Mouse (Mus musculus) A20 (cell line): ENCODE results near the gene Cfap45.
A peak's percentile ranks its signal among the peaks of the same experiment; 100 is the strongest.

ENCODE experiments used
- DNase-seq: peaks from one replicate; pipeline ENCODE4 v3.0.0-alpha.2; 2011; ENCODE audit warnings: low read depth, low spot score

Cfap45 gene

DNA sequence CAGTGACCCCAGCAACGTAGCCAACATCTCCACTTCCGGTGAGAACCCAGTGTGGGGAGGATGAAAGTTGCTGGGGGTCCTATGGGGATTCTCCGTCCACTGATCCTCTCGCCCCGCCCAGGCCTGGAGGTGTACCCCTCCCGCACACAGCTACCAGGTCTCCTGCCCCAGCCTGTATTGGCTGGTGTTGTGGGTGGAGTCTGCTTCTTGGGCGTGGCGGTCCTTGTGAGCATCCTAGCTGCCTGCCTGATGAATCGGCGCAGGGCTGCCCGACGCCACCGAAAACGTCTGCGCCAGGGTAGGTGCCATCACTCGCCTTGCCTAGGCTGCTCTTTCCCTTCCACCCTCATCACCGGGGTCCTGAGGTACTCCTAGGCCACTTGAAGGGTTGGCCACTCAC is 24.6 kb upstream of the Cfap45 start:
- DNase-seq = no peak

DNA sequence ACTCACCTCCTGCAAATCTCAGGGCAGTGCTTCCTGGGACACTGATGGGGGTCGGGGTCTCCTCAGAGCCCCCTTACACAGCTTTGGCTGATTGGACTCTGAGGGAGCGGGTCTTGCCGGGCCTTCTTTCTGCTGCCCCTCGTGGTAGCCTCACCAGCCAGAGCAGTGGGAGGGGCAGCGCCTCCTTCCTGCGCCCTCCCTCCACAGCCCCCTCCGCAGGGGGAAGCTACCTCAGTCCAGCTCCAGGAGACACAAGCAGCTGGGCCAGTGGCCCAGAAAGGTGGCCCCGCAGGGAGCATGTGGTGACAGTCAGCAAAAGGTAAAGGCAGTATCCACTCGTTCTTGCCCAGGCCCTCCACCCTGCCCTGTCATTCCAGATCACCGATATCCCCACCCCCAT is 23.2 kb upstream of the Cfap45 start:
- DNase-seq = no peak

DNA sequence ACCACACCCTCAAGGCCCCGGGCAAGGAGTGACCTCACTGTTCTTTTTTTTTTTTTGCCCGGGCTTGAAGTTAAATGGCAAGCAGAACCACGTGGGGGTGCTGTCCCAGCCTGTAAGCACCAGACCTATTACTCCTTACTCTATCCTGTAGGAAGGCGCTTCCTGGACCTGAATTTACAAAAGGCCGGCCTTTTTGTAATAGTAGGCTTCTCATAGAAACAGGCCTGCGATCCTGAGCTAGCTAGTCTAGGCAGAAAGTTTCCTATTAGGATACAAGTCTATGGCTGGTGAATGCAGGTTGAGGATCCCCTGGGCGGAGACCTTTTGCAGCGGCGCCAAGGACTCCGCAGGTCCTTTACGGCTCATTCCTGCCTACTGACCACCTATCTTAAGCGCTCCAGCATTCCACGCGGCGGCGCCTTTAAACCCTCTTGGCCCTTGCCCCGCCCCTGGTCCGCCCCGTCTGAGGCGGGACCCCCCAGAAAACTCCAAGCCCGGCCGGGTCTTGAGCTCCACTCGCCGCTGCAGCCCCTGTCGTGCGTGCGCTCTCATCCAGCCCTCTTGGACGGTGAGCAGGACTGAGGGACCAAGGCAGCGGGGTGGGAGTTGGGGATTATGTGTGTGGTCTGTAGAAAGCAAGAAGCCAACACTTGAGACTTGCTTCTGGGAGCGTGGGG is 20.7 kb upstream of the Cfap45 start, which contains the start of gene Tagln2:
TSS of gene Tagln2 (plus strand) at position 283 of the 677 bp plus-strand sequence.
- DNase-seq = peak; percentile 88

DNA sequence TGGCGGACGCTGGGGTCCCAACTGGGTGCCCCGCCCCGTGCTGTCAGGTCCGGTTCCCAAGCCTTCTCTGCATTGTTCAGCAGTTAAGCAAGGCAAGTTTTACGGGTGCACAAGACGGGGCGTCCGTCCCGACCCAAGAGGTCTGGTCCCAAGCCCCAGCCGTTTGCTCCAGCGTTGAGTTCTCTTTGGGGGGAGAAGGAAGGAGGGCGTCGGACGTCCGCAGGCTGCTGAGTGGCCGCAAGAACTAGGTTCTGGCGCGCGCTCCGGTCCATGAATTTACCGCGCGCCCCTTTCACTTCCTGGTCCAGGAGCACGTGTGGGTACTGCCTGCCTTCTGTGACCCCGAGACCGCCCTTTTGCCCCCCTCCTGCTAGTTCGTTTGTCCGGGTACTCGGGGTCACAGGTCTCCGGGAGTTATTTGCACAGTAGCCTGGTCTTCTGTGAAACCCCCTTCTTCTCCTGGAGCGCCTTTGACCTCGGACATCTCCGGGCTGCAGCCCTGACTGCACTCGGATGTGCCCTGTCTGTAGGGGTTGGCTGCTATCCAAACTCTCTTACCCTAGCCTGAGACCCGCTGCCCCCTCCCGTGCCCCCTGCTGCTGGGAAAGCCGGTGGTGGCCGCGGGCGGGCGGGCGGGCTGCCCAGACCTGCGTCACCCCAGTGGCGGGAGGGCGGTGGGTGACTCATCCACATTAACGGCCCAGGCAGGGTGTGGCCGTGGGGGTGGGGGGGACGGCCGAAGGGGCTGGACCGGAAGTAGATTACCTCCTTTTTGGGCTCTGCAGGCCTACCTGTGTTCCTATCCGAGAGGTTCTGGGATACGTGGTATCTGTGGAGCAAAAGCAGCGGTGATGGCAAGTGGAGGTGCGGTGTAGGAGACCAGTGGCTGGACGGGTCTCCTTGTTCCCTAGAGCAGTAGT is 19.9 kb upstream of the Cfap45 start:
- peak; percentile 84 for DNase-seq

DNA sequence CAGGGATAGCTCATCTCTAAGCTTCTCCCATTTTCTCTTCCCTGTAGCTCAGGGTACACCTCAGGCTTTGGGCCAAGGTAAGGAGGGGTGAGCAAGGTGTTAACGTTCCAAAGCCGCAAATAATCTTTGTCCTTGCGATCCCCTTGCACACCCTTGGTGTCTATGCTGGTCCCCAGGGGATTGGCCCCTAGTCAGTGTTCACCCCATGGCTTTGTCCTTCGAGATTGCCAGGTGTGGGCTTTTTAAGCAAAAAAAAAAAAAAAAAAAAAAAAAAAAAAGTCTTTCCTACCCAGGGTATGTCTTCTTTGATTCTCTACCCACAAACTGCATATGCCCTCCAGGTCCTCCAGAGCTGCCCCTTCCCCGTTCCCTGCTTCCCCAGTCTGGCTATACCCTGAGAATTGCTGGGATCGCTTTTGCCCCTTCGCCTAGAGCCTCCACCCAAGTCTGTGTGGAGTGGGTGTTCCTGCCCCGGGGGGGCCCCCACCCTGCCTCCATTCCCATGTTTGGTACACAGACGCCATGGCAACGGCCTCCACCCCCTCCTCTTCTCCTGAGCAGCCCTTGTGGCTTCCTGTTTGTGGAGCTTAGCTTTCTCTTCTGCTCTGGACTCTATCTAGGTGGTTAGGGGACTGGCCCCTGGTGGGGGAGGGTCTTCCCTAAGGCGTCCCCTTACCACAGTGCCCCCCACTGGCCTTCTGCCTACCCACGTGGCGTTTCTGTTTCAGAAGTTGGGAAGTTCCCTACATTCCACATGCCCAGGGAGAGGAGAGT is 19.0 kb upstream of the Cfap45 start:
- peak; percentile 56 for DNase-seq

DNA sequence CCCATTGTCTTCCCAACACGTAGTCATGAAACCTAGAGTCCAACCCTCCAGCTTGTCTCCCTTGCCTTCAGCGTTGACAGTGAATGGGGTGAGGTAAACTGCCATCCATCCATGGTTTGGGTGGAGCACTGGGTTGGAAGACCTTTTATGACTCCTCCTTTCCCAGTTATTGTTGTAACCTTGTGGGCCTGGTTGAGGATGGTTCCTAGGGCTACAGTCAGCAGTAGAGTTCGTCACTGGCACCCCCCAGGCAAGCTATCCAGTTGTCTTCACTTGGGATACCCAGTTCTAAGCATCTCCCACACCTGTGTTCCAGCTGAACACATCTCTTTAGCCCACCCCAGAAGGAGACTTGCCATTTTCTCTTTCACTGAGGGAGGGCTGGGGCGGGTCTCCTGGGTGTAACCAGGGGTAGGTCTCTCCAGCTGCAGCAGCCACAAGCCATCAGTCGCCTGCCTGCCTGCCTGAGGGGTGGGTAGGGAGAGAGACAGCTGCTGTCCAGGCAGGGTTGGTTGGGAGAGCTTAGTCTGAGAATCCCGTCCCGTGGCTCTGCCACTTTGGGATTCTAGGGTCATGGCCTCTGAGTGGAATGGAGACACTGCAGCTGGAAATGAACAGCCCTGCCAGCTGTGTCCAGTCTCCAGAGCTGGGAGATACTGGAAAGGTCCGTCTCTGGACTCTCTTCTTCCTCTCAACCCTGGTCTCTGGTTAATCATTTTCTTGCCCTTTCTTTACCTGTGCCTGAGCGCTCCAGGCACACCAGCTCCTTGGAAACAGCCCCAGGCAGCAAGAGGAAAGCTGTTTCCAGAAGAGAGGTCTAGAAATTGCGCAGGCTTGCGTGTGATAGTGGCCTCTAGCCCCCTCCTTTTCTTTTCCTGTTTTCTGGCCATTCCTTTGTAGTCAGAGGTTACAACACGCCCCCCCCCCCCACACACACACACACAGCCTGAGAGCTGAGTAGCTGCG is 18.2 kb upstream of the Cfap45 start:
- no peak for DNase-seq

DNA sequence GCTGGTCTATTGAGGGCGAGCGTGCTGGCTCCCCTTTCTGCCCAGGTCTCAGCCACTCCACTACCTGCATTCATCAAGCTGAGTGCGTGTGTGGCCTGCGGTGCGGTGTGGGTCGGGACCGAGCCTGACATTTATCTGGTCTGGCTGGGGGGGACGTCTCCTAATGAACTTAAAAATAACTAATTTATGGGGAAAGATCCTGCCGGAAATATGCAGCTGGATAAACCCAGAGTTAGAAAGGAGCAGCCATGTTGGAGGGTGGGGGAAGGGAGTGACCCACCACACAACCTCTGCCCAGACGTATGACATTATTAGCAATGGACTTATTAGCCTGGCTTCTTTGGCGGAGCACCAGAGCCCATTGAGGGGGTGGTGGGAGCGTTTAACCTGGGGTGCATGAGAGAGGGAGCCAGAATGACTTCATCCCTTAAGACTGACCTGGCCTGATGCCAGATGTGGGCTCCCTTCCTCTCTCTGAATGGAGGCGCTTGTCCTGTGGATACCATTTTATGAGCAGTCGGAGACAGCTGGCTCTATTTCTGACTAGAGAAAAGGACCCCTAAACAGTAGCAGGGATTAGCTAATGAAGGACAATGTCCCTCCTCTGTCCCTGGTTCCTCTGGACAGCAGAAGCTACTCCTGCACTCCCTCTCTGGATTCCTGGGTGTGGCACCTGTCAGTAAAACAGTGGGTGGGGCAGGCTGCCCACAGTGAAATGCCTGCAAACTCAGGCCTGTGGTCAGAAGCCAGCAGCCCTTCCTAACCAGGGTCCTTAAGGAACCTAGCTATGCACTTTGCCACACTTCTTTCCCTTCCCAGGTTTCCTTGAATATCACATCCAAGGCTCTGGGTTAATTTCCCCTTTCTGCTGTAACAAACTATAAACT is 17.2 kb upstream of the Cfap45 start:
- no peak for DNase-seq

DNA sequence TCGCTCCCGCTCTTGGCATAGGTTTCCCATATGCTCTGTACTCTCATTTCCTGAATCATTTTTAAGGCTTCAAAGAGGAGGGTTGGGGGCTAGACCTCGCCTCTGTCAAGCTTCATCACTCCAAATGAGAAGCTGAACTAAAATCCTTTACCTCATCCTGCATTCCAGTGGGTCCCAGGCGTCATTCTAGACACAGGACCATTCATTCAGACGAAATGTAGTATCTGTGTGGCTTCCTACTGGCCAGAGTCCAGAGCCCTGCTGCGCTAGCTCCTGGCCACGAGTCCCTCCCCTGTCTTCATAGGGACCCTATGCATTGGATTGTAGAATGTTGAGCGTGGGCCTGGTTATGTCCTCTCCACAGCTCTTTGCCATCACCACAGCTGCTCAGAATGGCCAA is 15.8 kb upstream of the Cfap45 start:
- DNase-seq = no peak

DNA sequence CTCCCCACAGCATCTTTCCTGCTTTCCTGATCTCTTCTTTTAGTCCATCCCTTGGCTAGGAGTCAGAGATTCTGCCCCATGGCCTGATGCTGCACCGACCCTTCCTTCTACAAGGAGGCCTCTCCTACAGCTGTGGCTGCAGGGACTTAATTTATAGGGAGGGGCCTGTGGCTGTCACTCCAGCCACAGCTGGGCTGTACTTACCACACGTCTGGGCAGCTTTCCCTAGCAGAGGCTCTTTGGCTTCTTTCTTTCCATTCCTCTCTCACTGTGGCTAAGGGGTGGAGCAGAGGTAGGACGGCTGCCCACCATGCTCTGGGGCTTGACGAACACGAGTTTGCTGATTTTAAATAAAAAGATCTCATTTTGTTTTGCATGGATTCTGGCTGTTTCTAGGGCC is 13.6 kb upstream of the Cfap45 start:
- no peak for DNase-seq

DNA sequence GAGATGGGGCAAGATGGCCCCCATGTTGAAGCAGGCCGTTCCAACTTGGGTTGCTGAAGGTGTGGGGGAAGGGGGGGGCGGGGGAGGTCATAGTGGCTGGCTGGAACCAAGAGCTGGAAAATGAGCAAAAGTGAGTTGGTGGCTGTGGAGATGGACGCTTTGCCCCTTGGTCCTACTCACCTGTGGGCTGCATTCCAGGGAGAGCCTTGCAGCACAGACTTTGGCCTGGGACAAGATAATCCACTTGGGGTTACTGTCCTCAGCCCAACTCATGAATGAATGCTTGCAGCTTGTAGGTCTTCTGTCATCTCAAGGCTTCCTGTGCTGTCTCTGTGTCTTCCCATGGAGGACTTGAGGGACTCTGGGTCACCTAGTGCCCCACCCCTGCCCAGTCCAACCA is 12.9 kb upstream of the Cfap45 start:
- DNase-seq = no peak

DNA sequence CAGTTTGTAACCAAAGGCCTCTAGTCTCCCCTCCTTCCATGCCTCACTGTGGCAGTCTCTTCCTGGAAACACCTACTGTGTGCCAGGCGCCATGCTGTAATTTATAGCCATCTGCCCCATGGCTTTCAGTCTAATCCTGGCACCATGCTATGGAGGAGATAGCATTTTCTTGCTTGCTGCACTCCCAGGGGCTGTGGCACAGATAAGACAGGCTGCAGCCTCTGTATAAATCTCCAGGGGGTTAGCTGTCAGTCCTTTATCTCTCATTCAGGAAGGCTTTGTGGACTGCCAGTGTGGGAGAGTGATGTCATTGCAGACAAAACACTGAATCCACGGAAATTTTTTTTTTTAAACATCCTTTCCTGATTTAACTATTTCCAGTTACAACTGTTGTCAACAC is 12.4 kb upstream of the Cfap45 start:
- no peak for DNase-seq

DNA sequence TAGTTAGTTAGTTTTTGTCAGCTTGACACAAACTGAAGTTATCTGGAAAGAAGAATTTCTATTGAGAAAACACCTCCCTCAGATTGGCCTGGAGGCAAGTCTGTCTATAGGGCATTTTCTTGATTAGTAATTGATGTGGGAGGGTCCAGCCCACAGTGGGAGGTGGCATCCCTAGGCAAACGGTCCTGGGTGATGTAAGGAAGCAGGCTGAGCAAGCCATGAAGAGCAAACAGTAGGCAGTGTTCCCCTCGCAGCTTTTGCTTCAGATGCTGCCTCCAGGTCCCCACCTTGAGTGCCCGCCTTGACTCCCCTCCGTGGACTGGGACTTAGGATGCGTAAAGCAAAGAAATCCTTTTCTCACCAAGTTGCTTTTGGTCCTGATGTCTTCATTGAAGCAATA is 11.4 kb upstream of the Cfap45 start:
- no peak for DNase-seq

DNA sequence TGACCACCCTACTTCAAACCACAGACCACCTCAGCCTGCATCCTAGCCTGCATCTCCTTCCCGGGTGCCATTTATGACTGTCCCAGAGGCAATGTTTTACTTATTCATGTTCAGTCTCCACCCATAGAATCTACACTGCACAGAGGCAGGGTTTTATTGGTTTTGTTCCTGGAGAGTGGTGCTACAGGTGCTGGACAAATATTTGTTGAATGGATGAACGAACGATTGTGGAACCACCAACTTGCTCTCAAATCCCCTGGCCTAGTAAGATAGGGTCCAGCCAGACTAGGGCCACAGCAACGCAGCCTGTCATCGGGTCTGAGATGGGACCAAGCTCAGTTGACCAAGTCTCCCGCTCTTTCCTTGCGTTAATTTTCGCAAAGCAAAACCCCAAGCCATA is 10.6 kb upstream of the Cfap45 start:
- no peak for DNase-seq

DNA sequence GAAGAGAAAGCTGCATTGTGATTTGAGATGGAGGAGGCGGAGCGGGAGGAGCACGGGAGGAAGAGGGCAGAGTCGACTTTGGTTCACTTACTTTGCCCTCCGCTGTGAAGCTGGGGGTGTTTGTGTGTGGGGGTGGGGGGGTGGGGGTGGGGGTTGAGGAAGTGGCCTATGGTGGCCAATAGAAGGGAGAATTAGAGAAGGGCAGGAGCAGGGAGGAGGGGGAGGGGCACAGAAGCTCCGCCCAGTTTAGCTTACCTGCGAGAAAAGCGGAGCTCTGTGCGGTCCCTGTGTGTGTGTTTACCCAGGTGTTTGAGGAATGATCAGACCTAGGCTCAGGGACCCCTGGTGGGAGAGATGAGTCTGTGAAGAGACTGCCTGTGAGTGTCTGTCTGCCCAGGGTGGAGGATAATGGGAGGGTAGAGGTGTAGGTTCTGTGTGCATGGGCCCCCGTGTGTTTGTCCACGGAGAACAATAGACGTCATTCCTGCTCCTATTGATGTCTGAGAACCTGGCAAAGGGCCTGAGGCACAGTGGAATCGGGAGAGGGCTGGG is 10.1 kb upstream of the Cfap45 start:
- no peak for DNase-seq

DNA sequence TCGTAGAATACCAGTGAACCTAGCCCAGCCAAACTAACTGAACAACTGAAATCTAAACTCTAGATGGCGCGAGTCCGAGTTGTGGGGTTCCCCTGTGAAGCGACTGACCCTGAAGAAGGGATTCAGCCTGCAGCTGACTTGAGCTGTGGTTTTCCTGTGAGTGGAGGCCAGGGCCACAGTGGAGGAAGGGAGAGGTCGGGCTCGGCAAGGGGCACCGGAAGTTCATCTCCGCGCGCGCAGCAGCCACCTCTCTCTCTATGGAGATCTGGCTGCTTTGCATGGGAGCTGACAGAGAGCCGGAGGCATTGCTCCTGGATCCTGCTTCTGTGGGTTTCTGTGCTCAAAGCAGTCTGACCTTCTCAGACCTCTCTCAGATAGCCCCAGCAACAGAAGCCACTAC is 7.6 kb upstream of the Cfap45 start:
- DNase-seq = peak; percentile 69

DNA sequence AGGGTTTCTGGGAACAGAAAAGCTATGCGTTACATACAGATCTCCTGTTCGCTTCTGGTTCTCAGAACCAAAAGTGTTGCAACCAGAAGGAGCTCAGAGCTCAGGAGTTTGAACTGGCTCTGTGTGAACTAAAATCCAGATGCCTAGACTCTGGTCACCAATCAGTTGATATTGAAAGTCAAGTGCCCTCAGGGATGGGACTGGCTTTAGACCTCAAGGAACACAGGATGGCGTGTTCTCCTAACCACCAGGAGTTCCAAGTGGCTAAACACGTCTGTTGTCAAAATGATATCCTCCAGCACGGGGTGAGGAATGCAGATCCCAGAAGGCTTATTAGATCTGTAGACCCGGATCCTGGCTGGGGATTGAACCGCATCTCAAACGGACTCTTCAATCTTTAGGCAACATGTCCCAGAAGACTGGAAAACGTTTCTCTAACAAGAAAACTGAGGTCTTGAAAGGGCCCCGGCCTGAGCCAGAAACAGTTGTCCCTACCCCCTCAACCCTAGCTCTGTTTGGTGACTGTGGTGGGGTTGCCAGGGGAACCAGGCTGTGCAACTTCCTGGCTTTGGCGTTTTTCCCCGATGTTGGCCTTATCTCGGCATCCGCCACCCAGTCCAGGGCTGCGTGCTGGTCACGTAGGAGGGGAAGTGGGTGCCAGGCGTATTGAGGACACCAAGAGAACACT is 6.9 kb upstream of the Cfap45 start:
- no peak for DNase-seq

DNA sequence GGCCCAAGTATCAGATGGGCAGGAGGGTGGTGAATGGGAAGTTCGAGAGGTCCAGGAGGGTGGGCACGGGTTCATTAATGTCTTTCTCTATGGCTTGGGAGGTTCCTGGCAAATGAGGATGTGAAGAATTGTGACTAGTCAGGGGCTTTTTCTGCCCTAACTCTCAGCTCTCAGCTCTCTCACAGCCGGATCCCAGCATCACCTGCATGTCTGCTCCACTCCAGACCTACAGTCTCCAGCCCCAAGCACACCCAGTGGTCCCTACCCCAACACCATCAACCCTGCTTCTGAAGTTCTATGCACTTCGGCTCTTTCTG is 6.4 kb upstream of the Cfap45 start:
- no peak for DNase-seq

DNA sequence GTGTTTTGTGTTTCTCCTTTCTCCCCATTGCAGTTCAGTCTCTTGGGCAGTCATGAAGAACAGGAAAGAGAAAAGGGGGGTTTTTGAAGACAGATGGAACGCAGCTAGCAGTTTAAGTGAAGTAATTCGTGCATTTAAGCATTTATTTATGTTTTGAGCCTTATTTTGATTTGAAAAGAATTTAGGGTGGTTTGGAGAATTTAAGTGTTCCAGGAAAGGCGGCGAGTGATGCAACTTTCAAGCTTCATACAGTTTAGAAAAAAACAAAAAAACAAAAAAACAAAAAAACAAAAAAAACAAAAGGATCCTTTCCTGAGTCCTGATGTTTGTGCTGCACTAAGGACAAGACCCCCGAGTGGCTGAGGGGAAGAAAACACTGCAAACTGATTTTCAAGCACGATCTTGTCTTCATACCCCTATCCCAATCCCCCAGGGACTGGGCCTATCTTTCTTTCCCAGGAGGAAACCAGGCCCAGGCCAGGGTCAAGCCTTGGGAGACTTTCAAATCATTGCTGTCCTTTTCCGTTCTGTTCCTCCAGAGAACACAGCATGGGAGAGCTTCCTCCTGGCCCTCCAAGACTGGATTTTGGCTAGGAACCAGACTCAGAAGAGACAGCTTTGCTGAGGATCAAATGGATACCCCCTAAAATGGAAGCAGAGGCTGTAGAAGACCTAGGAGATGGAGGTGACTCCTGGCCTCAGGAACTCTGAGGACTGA is 5.9 kb upstream of the Cfap45 start:
- DNase-seq = no peak

DNA sequence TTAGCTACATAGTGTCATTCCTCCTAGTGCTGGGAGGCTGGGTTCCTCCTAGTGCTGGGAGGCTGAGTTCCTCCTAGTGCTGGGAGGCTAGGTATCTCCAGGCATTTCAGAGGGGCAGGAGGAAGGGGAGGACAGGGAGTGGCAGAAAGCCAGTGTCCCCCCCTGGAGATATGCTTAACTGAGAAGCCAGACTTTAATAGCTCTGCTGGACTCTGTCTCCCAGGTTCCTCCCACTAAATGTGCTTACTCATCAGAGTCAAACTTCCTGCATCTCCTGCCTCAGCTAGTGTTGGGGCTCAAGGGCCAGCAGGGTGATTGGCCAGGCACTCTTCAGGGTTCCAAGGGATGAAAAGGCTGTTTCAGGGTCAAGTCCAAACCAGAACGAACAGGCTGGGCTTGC is 5.2 kb upstream of the Cfap45 start:
- DNase-seq = no peak
